Mouse (Mus musculus) right cerebral cortex, adult 18-20 months (tissue): ENCODE data around the gene Wnt10b.

Experiments used
- DNase-seq: peaks from one replicate; pipeline ENCODE4 v3.0.0; 2022; ENCODE audit warnings: mixed read lengths

Wnt10b gene

DNA sequence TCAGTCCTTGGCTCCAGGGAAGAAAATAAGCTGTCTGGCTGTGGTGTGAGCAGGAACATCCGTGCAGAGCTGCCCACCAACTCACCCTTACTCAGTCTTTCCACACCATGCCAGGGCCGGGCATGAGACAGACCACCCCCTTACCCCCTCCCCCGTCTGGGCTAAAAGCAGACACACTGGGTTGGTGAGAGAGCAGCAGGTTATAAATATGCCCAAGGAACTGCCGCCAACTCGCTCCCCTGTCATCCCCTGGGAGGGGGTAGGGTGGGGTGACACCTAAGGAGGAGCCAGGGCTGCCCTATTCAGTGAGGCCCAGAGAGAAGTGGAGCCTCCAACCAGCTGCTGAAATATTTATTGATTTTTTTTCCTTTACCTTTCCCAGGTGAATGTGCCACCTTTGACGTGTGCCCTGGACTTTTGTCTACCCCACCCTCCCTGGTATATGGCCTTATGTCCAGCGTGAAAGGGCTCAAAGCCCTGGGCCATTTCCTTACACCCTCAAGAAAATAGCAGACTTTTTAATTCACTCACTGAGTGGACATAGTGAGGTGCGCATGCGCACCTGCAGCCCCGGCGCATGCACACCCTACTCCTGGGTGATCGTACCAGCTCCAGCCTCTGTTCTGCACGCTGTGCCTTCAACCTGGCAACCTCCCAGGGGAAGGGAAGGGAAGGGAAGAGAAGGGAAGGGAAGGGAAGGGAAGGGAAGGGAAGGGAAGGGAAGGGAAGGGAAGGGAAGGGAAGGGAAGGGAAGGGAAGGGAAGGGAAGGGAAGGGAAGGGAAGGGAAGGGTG, 19.0 kb upstream of the Wnt10b start:
- DNase-seq, result no peak

DNA sequence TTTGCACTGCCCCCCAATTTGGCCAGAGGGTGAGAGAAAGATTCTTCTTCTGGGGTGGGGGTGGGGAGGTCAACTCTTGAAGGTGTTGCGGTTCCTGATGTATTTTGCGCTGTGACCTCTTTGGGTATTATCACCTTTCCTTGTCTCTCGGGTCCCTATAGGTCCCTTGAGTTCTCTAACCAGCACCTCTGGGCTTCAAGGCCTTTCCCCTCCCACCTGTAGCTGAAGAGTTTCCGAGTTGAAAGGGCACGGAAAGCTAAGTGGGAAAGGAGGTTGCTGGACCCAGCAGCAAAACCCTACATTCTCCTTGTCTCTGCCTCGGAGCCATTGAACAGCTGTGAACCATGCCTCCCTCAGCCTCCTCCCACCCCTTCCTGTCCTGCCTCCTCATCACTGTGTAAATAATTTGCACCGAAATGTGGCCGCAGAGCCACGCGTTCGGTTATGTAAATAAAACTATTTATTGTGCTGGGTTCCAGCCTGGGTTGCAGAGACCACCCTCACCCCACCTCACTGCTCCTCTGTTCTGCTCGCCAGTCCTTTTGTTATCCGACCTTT, 15.3 kb upstream of the Wnt10b start:
- DNase-seq, result no peak

DNA sequence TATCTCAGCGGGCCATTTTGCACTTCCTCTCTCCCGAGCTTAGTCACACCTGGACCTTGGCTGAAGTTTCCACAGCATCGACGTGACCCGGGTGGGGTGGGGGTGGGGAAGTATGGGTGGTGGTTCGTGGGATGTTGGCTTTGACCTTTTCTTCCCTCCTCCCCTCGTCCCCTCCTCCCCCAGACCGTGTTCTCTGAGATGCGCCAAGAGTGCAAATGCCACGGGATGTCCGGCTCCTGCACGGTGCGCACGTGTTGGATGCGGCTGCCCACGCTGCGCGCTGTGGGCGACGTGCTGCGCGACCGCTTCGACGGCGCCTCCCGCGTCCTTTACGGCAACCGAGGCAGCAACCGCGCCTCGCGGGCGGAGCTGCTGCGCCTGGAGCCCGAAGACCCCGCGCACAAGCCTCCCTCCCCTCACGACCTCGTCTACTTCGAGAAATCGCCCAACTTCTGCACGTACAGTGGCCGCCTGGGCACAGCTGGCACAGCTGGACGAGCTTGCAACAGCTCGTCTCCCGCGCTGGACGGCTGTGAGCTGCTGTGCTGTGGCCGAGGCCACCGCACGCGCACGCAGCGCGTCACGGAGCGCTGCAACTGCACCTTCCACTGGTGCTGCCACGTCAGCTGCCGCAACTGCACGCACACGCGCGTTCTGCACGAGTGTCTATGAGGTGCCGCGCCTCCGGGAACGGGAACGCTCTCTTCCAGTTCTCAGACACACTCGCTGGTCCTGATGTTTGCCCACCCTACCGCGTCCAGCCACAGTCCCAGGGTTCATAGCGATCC, 14.5 kb upstream of the Wnt10b start:
- DNase-seq, result peak; percentile 75

DNA sequence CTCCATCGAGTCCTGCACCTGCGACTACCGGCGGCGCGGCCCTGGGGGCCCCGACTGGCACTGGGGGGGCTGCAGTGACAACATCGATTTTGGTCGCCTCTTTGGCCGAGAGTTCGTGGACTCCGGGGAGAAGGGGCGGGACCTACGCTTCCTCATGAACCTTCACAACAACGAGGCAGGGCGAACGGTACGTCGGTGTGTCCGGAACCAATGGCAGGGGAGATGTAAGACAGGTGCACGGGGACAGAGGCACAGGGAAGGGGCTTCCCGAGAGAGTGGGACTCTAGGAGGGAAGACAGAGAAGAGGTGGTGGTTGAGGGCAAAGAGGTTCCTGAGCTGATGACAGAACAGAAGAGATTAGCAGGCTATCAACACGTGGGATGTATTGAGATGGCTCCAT, 13.8 kb upstream of the Wnt10b start:
- no peak for DNase-seq

DNA sequence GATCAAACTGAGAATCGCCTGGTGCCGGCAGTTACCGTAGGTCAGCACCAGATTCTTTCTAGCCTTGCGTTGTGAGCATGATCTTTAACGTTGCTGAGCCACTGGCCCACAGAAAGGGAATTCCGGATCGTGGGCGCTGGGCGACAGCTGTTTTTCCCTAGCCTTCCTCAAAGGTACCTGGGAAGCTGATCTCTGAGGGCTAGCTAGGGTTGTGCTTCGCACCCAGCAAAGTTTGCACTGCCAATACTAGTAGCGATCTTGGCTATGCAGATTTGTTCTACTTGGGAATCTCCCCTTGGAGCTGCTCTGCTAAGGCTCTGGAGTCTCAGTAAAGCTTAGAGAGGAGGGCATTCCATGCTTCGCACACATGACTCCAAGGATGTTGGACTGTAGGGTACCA, 13.3 kb upstream of the Wnt10b start:
- DNase-seq, result no peak

DNA sequence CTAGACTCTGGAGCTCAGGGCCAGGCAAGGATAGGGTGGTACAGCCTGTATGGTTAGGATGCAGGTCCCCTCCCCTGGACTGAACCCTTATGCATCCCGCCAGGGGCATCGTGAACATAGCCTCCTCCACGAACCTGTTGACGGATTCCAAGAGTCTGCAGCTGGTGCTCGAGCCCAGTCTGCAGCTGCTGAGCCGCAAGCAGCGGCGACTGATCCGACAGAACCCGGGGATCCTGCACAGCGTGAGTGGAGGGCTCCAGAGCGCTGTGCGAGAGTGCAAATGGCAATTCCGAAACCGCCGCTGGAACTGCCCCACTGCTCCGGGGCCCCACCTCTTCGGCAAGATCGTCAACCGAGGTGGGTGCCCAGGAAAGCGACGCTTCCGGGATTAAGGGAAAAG, 12.8 kb upstream of the Wnt10b start:
- no peak for DNase-seq

DNA sequence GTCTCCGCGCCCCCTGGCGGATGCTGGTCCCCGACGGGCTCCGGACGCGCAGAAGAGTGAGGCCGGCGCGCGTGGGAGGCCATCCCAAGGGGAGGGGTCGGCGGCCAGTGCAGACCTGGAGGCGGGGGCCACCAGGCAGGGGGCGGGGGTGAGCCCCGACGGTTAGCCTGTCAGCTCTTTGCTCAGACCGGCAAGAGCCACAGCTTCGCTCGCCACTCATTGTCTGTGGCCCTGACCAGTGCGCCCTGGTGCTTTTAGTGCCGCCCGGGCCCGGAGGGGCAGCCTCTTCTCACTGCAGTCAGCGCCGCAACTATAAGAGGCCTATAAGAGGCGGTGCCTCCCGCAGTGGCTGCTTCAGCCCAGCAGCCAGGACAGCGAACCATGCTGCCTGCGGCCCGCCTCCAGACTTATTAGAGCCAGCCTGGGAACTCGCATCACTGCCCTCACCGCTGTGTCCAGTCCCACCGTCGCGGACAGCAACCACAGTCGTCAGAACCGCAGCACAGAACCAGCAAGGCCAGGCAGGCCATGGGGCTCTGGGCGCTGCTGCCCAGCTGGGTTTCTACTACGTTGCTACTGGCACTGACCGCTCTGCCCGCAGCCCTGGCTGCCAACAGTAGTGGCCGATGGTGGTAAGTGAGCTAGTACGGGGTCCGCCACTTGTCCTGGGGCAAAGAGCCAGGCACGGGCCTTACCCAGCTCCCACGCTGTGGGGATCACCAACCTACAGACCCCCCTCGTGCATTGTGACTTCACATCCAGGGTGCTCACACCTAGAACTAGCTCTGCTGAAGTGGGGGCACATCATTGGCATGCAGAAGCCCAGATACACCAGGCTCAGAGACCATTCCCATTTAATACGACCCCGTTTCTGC, 11.9 kb upstream of the Wnt10b start, which contains the start of gene Wnt1:
Gene Wnt1, plus strand, starts transcription at position 197 of the 875 bp plus-strand sequence.
- DNase-seq, result no peak

DNA sequence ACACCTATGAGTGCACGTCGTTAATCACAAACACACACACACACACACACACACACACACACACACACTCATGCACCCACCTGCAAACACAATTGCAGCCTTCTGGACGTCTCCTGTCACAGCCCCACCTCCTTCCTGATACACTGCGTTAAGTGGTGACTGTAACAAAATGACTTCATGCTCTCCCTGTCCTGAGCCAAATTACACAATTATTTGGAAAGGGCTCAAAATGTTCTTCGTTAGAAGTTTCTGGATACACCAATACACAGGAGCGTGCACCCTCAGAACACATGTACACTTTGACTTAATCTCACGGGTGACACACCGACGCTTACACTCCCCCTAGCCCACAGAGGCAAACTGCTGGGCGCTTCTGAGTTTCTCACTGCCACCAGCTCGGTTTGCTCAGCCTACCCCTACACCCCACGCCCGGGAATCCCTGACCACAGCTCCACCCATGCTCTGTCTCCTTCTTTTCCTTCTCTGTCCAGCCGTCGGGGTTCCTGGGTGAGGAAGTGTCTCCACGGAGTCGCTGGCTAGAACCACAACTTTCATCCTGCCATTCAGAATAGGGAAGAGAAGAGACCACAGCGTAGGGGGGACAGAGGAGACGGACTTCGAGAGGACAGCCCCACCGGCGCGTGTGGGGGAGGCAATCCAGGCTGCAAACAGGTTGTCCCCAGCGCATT, 11.2 kb upstream of the Wnt10b start:
- DNase-seq, result no peak

DNA sequence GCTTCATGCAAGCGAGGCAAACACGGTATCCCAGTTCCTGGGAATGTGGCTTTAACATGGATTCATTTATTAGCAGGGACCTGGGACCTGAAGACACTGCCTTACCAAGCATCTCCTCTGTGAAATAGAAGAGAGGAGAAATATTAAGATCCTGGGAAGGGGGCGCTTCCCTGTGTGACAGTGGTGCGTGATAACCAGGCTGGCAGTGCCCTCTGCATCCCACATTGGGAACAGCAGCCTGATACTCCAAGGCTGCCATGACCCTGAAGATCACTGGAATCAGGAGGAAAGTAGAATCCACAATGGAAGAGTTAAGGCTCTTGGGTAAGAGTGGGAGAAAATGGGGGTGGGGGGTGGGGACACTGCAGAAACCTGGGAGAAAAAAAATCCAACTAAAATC, 10.0 kb upstream of the Wnt10b start:
- no peak for DNase-seq

DNA sequence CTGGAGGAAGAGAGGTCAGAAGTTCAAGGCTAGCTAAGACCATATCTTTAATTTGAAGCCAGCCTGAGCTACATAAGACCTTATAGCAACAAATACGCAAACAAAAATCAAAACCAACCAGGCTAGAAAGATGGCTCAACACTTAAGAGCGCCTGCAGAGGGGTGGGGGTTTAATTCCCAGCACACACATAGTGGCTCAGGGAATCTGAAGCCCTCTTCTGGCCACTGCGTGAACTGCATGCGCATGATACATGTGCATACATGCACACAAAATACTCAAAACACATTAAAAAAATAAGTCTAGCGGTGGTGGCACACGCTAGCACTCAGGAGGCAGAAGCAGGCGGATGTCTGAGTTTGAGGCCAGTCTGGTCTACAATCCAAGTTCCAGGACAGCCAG, 7.8 kb upstream of the Wnt10b start:
- DNase-seq, result no peak

DNA sequence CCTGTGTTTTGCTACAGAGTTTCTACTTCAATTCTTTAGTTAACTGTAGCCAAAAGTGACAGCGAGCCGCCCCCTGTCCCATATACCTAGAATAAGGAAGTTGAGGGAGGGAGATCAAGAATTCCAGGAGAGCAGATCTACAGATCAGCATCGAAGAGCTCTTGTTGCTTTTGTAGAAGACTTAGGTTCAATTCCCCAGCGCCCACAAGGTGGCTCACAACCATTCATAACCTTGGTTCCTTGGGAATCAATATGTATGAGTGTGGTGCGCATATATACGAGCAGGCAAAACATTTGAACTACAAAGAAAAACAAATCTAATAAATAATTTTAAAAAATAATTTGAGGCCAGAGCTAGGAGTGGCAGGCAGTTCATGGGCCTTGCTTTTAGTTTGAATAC, 3.2 kb upstream of the Wnt10b start:
- DNase-seq, result no peak

DNA sequence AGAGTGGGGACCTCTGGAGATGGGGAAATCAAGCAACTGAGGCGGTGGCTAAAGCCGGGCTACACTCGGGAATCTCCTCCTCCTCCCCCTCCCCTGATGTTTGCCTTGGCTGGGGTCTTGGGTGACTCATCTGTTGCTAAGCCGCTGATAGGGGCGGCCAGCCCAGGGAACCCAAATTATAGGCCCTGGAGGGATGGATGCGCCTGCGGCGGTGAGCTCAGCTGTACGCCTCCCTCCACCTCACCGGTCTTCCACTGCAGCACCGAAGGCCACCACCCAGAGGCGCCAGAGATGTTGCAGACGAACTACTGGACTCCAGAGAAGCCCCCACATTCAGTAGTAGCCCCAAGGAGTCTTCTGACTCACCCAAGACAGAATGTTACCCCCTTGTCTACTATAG, 2.6 kb upstream of the Wnt10b start:
- no peak for DNase-seq

DNA sequence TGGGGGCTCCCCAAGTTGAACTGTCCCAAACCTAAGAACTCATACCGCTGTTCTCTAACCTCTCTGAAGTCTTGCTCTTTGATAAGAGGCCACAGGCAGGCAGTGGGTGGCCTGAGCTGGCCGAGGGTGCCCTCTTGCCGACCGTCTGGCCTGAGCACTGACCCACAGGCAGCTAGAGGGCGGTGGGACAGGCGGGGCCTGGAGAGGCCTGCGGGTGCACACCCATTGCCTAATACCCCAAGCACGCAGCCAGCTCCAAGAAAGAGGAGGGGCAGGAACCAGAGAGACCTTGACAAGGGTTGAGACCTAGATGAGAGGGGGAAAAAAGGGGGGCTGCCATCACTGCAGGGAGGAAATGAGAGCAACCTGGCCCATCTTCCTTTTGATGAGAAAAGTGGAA, 2.1 kb upstream of the Wnt10b start:
- no peak for DNase-seq

DNA sequence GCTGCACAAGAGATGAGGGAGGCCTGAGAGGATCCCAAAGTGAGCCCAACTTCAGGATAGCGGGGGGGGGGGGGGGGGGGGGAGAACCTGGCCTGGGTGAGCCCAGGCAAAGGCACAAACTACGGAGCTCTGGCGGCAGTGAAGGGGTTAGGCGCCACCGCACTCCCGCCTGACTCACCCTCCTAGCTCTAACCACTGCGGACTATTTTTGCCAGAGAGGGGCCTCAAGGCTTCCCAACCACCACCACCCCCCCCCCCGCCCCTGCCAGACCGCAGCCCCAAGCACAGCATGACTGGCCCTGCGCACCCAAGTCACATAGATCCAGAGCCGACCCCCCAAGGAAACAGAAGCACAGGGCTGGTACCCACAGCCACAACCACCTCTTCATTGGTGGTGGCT, 856 bp upstream of the Wnt10b start:
- DNase-seq, result no peak

DNA sequence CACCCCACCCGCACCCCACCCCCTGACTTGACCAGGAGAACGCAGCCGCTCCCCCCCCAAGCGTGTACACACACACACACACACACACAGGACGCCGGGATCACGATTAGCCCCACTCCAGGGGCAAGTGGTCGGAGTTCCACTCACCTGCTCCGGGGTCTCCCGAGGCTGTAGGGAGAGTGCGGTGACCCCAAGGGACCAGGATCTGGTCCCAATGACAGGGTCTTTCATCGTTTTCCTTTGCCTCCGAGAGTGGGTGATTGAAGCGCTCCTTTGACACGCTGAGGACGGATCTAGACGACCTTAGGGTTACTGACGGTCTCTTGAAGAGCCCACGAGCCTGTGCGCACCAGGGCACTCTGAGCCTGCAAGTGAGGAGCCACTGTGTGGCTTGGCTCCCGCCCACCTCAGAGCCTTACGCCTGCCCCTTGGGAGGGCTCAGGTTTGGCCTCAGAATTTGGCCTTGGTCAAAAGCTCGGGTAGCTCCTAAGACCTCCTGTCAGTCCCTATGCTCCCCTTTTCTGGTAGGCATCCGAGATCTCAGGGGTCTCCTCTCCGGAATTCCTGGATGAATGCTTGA, 331 bp upstream of the Wnt10b start:
- no peak for DNase-seq

DNA sequence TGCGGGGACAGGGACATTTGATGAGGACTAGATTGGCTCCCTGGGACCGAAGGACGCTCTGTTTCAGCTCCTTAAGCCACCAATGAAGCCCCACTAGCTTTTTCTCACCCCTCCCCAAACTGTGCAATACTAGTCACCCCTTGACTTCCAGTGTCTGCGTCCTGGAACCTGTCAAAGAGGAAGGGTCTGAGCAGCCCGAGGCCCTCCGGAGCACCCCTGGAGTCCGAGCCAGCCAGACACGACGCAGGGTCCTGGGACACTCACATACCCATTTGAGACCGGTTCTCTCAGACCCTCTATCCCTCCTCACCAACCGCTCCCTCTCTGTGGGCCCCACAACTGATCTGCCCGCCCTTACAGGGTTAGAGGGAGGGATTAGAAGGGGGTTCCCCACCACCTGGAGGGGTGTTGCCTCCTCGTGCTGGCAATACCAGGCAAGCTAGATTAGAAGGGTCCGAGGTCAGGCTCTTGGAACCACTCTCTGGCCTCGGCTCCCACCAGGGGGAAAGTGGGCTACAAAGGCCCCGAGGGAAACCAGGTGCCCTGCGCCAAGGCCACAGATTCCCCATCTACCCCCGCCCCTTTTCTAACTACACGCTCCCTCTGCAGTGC, 839 bp downstream of the Wnt10b start:
- DNase-seq, result no peak

DNA sequence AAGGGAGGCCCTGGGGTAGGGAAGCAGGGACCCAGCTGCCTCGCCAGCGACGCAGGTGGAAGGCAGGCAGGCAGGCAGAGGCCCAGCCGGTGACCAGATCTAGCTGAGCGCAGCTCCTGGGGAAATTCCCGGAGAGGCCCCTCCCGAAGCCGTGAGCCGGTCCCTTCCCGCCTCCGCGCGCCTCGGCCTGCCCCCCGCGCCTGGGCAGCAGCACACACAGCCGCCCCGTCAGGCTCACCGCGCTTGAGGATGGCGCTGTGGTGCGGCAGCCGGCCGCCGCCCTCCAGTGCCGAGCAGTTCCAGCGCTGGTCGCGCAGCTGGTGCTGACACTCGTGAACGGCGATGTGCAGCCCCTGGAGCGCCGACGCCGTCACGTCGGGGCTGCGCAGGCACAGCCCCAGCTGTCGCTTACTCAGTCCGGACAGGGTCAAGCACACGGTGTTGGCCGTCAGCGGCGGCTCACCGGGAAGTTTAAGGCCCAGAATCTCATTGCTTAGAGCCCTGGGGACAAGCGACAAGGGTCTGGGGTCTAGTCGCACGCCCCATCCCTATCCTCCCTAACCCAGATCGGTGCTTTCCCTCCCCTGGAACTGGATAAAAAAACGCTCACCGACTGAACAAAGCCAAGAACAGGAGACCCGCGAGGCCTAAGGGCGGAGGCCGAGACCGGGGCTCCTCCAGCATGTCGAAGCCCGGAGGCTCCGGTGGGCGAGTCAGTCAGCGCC, 1.5 kb downstream of the Wnt10b start:
- DNase-seq, result peak; percentile 31

DNA sequence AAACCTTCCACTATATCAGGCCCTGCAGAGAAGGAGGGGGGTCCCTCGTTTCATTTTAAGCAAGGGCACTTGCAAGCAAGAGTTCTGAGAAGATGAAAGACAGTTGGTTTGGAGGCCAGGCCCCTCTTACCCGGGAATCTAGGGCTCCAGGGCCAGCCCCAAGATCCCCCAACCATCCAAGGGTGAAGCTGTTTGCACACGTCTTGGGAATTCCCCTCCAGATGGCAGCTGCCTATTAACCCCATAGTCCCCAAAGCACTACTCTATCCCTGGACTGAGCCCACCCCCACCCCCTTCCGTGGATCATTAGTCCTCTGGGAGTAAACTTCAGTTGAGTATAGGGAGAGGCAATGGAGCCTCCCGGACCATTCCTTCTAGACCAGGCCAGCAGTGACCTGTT, 2.4 kb downstream of the Wnt10b start:
- no peak for DNase-seq

DNA sequence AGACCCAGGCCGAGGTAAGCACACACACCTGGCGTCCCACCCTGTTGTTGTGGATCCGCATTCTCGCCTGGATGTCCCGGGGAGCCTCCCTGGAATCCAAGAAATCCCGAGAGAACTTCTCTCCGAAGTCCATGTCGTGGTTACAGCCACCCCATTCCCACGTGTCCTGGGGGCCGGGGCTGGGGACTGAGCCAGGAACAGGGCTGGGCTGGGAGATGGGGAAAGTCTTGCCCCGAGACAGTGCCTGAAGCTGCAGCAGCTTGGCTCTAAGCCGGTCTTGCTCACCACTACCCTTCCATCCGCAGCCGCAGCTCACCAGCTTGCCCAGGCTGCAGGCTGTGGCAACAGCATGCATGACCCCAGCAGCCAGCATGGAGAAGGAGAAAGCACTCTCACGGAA, 3.9 kb downstream of the Wnt10b start:
- DNase-seq, result no peak

DNA sequence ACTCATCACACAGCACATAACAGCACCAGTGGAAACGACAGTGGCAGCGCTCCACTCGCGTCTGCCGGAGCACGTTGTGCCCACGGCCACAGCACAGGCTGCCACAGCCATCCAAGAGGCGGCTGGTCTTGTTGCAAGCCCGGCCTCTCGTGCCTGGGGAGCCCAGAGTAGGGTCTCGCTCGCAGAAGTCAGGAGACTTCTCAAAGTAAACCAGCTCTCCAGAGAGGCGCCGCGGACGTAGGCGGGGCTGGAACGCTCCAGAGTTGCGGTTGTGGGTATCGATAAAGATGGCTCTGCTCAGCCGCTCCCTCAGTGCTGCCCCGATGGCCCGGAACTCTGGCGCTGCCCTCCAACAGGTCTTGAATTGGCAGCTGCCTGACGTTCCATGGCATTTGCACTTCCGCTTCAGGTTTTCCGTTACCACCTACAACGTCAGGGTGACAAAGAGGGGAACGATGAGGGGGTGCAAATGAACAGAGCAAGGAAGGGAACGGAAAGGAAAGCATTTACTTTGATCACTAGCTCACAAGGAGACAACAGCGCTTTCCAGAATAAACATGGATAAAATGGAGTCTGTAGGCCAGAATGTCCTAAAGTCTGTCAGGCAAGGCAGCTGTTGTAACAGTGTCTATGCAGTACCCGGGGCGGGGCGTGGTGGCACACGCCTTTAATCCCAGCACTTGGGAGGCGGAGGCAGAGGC, 5.3 kb downstream of the Wnt10b start:
- DNase-seq, result no peak
